Mouse (Mus musculus) right cerebral cortex, adult 2 months (tissue): ENCODE measurements around the gene Arl5c.
A peak's percentile ranks its signal among the peaks of the same experiment; 100 is the strongest.

Source experiments
- DNase-seq, 2 experiments: peaks; one replicate each; pipeline ENCODE4 v3.0.0; 2021 to 2022; ENCODE audit warnings: low spot score in 2 of 2

Gene Arl5c

GRCm38 (mm10) chr11:97994539-97995100, 1.4 kb downstream of the Arl5c start:
- DNase-seq = peak; percentile 70 to 80

- peak; percentile 89 to 91 for DNase-seq
Observed at GRCm38 (mm10) chr11:97988530-97989096, 7.4 kb downstream of the Arl5c start.

GRCm38 (mm10) chr11:97987551-97988526, 8.1 kb downstream of the Arl5c start:
- peak; percentile 98 to 99 for DNase-seq

- DNase-seq = no peak
Observed at GRCm38 (mm10) chr11:97986738-97987465, 9.1 kb downstream of the Arl5c start.

- DNase-seq = no peak
Observed at GRCm38 (mm10) chr11:97985727-97986677, 10.0 kb downstream of the Arl5c start, which contains the start of gene Plxdc1. Gene Plxdc1 (minus strand): TSS chr11:97986444.

- DNase-seq = no peak
Observed at GRCm38 (mm10) chr11:97983983-97984382, 12.0 kb downstream of the Arl5c start.

- DNase-seq = no peak
Observed at GRCm38 (mm10) chr11:97983506-97983905, 12.5 kb downstream of the Arl5c start.

- no peak for DNase-seq
Observed at GRCm38 (mm10) chr11:97982721-97983120, 13.3 kb downstream of the Arl5c start.

- DNase-seq = no peak
Observed at GRCm38 (mm10) chr11:97980531-97980966, 15.4 kb downstream of the Arl5c start.

GRCm38 (mm10) chr11:97979824-97980495, 16.0 kb downstream of the Arl5c start:
- no peak for DNase-seq

- no peak for DNase-seq
Observed at GRCm38 (mm10) chr11:97978392-97978791, 17.6 kb downstream of the Arl5c start.

- DNase-seq = no peak
Observed at GRCm38 (mm10) chr11:97977797-97978196, 18.2 kb downstream of the Arl5c start.

- no peak for DNase-seq
Observed at GRCm38 (mm10) chr11:97974746-97975145, 21.2 kb downstream of the Arl5c start.

- DNase-seq = no peak
Observed at GRCm38 (mm10) chr11:97974141-97974540, 21.8 kb downstream of the Arl5c start.

- no peak for DNase-seq
Observed at GRCm38 (mm10) chr11:97972434-97972833, 23.5 kb downstream of the Arl5c start.

GRCm38 (mm10) chr11:97971232-97971631, 24.7 kb downstream of the Arl5c start:
- DNase-seq = peak; percentile 89 to 94

GRCm38 (mm10) chr11:97970771-97971170, 25.2 kb downstream of the Arl5c start:
- DNase-seq = no peak

GRCm38 (mm10) chr11:97968385-97968784, 27.6 kb downstream of the Arl5c start:
- no peak for DNase-seq

- no peak for DNase-seq
Observed at GRCm38 (mm10) chr11:97967114-97967513, 28.9 kb downstream of the Arl5c start.

- no peak for DNase-seq
Observed at GRCm38 (mm10) chr11:97960907-97961306, 35.1 kb downstream of the Arl5c start.
